Mouse (Mus musculus): ENCODE results near the gene Ndfip2.

DNA sequence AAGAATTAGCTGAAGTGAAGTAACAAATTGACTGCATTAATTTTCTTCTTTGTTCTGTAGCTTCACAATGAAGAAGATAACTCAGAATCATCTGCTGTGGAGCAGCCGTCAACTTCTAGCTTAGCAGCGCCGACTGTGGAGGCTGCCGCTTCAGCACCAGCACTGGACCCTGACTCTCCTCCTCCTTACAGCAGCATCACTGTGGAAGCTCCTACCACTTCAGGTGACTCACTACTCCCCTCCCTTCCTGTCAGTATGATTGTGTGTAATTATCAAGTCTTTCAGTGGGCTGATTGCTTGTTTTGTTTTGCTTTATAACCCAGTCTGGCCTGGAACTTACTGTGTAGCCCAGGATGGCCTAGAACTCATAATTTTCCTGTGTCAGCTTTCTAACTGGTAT is 29.2 kb downstream of the Ndfip2 start:
- TF ChIP-seq POLR2A (IDR thresholded peaks at IDR 0.05; ENCODE audit: borderline replicate concordance, extremely low read depth, low read depth, low read length): no peak
- TF ChIP-seq CTCF (IDR thresholded peaks at IDR 0.05; ENCODE audit: insufficient read depth, low read length): no peak

Data from lung, adult 2 months (tissue).